Mouse (Mus musculus) small intestine, adult 2 months (tissue): ENCODE measurements around the gene Cenpx.
A peak's percentile ranks its signal among the peaks of the same experiment; 100 is the strongest.

Experiments used
- CTCF ChIP-seq: fragments of 200-500 bp; IDR thresholded peaks from 2 replicates; pipeline ENCODE4 v1.5.1; 2012; ENCODE audit warnings: low read depth, mild to moderate bottlenecking, control low read depth, inconsistent platforms, low read length, moderate library complexity, mixed read lengths; ENCODE audit not compliant: insufficient replicate concordance, insufficient read length; ENCODE audit errors: extremely low read depth
- POLR2A ChIP-seq: fragments of 200-500 bp; IDR thresholded peaks from 2 replicates; pipeline ENCODE4 v1.6.1; 2012; ENCODE audit warnings: low read depth, mild to moderate bottlenecking, control low read depth, inconsistent platforms, low read length, moderate library complexity

DNA sequence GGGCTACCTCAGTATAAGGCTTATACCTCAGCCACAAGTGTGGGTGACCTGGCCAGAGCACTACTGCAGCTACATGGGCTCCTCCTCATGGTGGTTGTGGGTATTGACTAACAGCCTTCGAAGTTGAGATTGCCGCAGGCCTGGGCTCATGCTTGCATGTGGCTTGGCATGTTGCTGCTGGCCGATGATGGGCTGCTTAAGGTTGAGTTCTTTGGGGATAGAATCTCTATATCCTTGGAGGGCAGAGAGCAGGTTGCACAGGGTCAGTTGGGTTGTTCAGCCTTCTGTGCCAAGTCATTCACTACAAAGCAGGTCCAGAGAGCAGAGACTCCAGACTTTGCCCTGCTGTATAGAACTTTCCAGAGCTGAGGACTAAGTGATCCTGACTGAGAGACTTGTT is 33.6 kb downstream of the Cenpx start:
- TF ChIP-seq POLR2A: no peak
- peak; percentile 46; the same call in 1 of the 2 replicates for TF ChIP-seq CTCF
